Mouse (Mus musculus): ENCODE results near the gene Gm9945. TPM values are rescaled to one million over a fixed set of nuclear protein-coding genes. Genes with fewer than 3 reads are reported as not detected.

The Gm9945 gene
- polyA plus RNA-seq, 1 experiment from 2014 or later: not detected

GRCm38 (mm10) chr11:53443861-53444260 is 36.1 kb upstream of the Gm9945 start:
- no peaks in the 10 kb centered on the region for H3K4me1 ChIP-seq (replicated peaks; ENCODE audit: control insufficient read depth, insufficient read depth, low read length)
- H3K27ac ChIP-seq (ENCODE audit: low read depth): no peak overlapping the region
- H3K4me2 ChIP-seq (ENCODE audit: low read length): no peak overlapping the region
- ATAC-seq (replicated peaks; ENCODE audit: low FRiP score, low TSS enrichment, low read depth): no peak
- WGBS: 41% methylated on average over 6 of the region's 6 CpGs
- no peaks in the 10 kb centered on the region for H3K27me3 ChIP-seq (replicated peaks; ENCODE audit: control insufficient read depth, insufficient read depth, low read length)
- no peak overlapping the region for H3K9ac ChIP-seq (ENCODE audit: low read length)
- DNase-seq (ENCODE audit: low spot score): no peak
- no peaks in the 10 kb centered on the region for H3K36me3 ChIP-seq (ENCODE audit: control insufficient read depth, insufficient read depth, low read length)
- no peak overlapping the region for H3K4me3 ChIP-seq (ENCODE audit: low read depth, low read length)
- H3K9me3 ChIP-seq (ENCODE audit: control insufficient read depth, low read length): no peaks in the 10 kb centered on the region

- Histone ChIP-seq H3K4me3 (ENCODE audit: low read depth, low read length) (no peak overlapping the region), H3K9ac (ENCODE audit: low read length) (no peak overlapping the region), H3K27me3 (replicated peaks; ENCODE audit: control insufficient read depth, insufficient read depth, low read length) (no peaks in the 10 kb centered on the region), H3K9me3 (ENCODE audit: control insufficient read depth, low read length) (no peaks in the 10 kb centered on the region), H3K27ac (ENCODE audit: low read depth) (no peak overlapping the region), H3K4me1 (replicated peaks; ENCODE audit: control insufficient read depth, insufficient read depth, low read length) (no peaks in the 10 kb centered on the region; the same call in 1 of the 2 replicates), H3K4me2 (ENCODE audit: low read length) (no peak overlapping the region), H3K36me3 (ENCODE audit: control insufficient read depth, insufficient read depth, low read length) (no peaks in the 10 kb centered on the region)
- WGBS: 54% methylated on average over 13 of the region's 13 CpGs
- DNase-seq (ENCODE audit: low spot score): no peak
- ATAC-seq (replicated peaks; ENCODE audit: low FRiP score, low TSS enrichment, low read depth): no peak
Observed at GRCm38 (mm10) chr11:53445562-53445961, 34.4 kb upstream of the Gm9945 start.

DNA sequence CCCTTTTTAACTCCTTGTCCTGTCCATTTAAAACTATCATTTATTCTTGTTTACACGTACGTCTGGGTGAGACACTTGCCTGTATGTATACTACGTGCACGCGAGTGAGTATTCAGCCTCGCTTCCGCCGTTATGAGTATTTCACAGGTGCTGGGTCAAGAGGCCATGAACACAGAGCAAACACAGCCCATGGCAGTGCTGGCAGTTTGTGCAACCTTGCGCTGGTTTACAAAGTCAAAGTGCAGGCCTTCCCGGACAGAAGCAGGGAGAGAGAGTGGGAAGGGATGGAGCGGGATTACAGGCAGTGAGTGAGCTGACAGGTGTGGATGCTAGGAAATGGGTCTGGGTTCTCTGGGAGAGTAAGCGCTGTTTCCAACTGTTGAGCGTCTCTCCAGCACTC is 33.8 kb upstream of the Gm9945 start:
- WGBS: 64% methylated on average over 13 of the region's 13 CpGs
- no peaks in the 10 kb centered on the region for H3K27me3 ChIP-seq (replicated peaks; ENCODE audit: control insufficient read depth, insufficient read depth, low read length)
- H3K4me1 ChIP-seq (replicated peaks; ENCODE audit: control insufficient read depth, insufficient read depth, low read length): no peaks in the 10 kb centered on the region; the same call in 1 of the 2 replicates
- ATAC-seq (replicated peaks; ENCODE audit: low FRiP score, low TSS enrichment, low read depth) (no peak), DNase-seq (ENCODE audit: low spot score) (no peak)
- no peaks in the 10 kb centered on the region for H3K36me3 ChIP-seq (ENCODE audit: control insufficient read depth, insufficient read depth, low read length)
- H3K27ac ChIP-seq (ENCODE audit: low read depth): no peak overlapping the region
- H3K4me2 ChIP-seq (ENCODE audit: low read length): no peak overlapping the region
- H3K4me3 ChIP-seq (ENCODE audit: low read depth, low read length): no peak overlapping the region
- no peaks in the 10 kb centered on the region for H3K9me3 ChIP-seq (ENCODE audit: control insufficient read depth, low read length)
- H3K9ac ChIP-seq (ENCODE audit: low read length): no peak overlapping the region

GRCm38 (mm10) chr11:53447996-53448395 is 32.0 kb upstream of the Gm9945 start:
- no peaks in the 10 kb centered on the region; the same call in 1 of the 2 replicates for H3K4me1 ChIP-seq (replicated peaks; ENCODE audit: control insufficient read depth, insufficient read depth, low read length)
- DNase-seq (ENCODE audit: low spot score) (no peak), ATAC-seq (replicated peaks; ENCODE audit: low FRiP score, low TSS enrichment, low read depth) (no peak)
- no peaks in the 10 kb centered on the region for H3K27me3 ChIP-seq (replicated peaks; ENCODE audit: control insufficient read depth, insufficient read depth, low read length)
- no peaks in the 10 kb centered on the region for H3K9me3 ChIP-seq (ENCODE audit: control insufficient read depth, low read length)
- H3K4me3 ChIP-seq (ENCODE audit: low read depth, low read length): no peak overlapping the region
- H3K27ac ChIP-seq (ENCODE audit: low read depth): no peak overlapping the region
- no peak overlapping the region for H3K9ac ChIP-seq (ENCODE audit: low read length)
- 90% methylated on average over 8 of the region's 8 CpGs for WGBS
- H3K4me2 ChIP-seq (ENCODE audit: low read length): no peak overlapping the region
- no peaks in the 10 kb centered on the region for H3K36me3 ChIP-seq (ENCODE audit: control insufficient read depth, insufficient read depth, low read length)

DNA sequence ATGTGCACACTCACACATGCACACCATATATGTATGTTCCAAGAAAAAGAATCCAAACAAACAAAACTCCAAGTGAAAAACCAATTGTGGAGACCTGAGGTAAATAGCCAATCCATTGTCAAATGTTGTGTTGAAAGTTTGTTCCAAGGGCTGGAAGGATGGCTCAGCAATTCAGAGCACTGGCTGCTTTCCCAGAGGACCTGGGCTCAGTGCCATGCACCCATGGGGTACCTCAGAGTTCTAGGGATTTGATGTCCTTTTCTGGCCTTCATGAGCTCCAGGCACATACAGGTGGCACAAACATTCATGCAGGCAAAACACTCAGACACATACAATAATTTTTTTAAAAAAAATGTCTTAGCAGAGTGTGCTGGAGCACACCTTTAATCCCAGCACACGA is 31.4 kb upstream of the Gm9945 start:
- H3K36me3 ChIP-seq (ENCODE audit: control insufficient read depth, insufficient read depth, low read length): no peaks in the 10 kb centered on the region
- WGBS: 94% methylated on average over 1 of the region's 1 CpGs
- H3K4me3 ChIP-seq (ENCODE audit: low read depth, low read length): no peak overlapping the region
- H3K27me3 ChIP-seq (replicated peaks; ENCODE audit: control insufficient read depth, insufficient read depth, low read length): no peaks in the 10 kb centered on the region
- no peak overlapping the region for H3K4me2 ChIP-seq (ENCODE audit: low read length)
- H3K4me1 ChIP-seq (replicated peaks; ENCODE audit: control insufficient read depth, insufficient read depth, low read length): no peaks in the 10 kb centered on the region; the same call in 1 of the 2 replicates
- DNase-seq (ENCODE audit: low spot score) (no peak), ATAC-seq (replicated peaks; ENCODE audit: low FRiP score, low TSS enrichment, low read depth) (no peak)
- H3K9ac ChIP-seq (ENCODE audit: low read length): no peak overlapping the region
- H3K27ac ChIP-seq (ENCODE audit: low read depth): no peak overlapping the region
- no peaks in the 10 kb centered on the region for H3K9me3 ChIP-seq (ENCODE audit: control insufficient read depth, low read length)

GRCm38 (mm10) chr11:53450070-53450705 is 29.8 kb upstream of the Gm9945 start:
- no peak overlapping the region for H3K4me3 ChIP-seq (ENCODE audit: low read depth, low read length)
- WGBS: 41% methylated on average over 15 of the region's 15 CpGs
- ATAC-seq (replicated peaks; ENCODE audit: low FRiP score, low TSS enrichment, low read depth) (peak; percentile 38; the same call in 1 of the 2 replicates), DNase-seq (ENCODE audit: low spot score) (no peak)
- H3K27ac ChIP-seq (ENCODE audit: low read depth): 0 out of 2 replicates have a peak overlapping the region, but pooled peaks have one; percentile 16
- no peak overlapping the region for H3K9ac ChIP-seq (ENCODE audit: low read length)
- no peaks in the 10 kb centered on the region for H3K9me3 ChIP-seq (ENCODE audit: control insufficient read depth, low read length)
- H3K4me1 ChIP-seq (replicated peaks; ENCODE audit: control insufficient read depth, insufficient read depth, low read length): no peaks in the 10 kb centered on the region; the same call in 1 of the 2 replicates
- peak overlapping the region; percentile 11; the same call in 1 of the 2 replicates for H3K4me2 ChIP-seq (ENCODE audit: low read length)
- H3K27me3 ChIP-seq (replicated peaks; ENCODE audit: control insufficient read depth, insufficient read depth, low read length): no peaks in the 10 kb centered on the region
- H3K36me3 ChIP-seq (ENCODE audit: control insufficient read depth, insufficient read depth, low read length): no peaks in the 10 kb centered on the region

DNA sequence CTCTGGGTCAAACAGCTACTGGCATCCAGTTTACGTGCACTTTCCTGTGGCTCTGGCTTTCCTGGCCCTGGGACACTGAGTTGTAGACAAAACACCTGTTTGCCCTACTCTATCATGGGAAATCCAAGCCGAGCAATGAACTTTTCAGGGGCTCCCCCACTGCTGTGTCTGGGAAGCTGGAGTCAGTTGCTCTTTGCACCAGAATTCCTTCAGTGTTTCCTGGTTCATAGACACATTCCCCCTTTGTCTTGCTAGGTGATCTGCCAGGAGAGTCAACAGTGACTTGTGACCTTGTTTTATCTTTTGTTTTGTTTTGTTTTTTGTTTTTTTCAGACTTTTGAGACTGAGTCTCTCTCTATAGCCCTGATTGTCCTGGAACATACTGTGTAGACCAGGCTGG is 28.6 kb upstream of the Gm9945 start:
- 52% methylated on average over 2 of the region's 2 CpGs for WGBS
- Histone ChIP-seq H3K36me3 (ENCODE audit: control insufficient read depth, insufficient read depth, low read length) (no peaks in the 10 kb centered on the region), H3K9me3 (ENCODE audit: control insufficient read depth, low read length) (no peaks in the 10 kb centered on the region), H3K4me1 (replicated peaks; ENCODE audit: control insufficient read depth, insufficient read depth, low read length) (no peaks in the 10 kb centered on the region; the same call in 1 of the 2 replicates), H3K4me2 (ENCODE audit: low read length) (no peak overlapping the region), H3K27ac (ENCODE audit: low read depth) (no peak overlapping the region), H3K9ac (ENCODE audit: low read length) (no peak overlapping the region), H3K27me3 (replicated peaks; ENCODE audit: control insufficient read depth, insufficient read depth, low read length) (no peaks in the 10 kb centered on the region), H3K4me3 (ENCODE audit: low read depth, low read length) (no peak overlapping the region)
- no peak for DNase-seq (ENCODE audit: low spot score)
- no peak for ATAC-seq (replicated peaks; ENCODE audit: low FRiP score, low TSS enrichment, low read depth)

DNA sequence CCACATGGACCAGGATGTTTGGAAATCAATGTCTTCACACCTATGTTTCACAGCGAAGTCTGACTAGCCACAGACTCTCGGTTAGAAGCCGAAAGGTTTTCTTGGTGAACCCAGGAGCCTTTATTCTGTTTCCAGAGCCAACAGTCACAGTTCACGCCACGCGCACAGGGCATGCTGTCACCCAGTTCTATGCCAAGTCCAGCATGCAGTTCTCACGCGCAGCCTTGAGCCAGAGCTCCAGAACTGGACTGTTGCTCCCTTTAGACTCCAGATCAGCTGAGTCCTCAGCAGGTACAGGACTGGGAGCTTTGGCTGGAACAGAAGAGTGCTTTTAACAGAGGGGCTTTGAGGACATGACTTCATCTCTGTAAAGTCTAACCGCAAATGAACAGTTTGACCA is 27.6 kb upstream of the Gm9945 start:
- DNase-seq (ENCODE audit: low spot score) (no peak), ATAC-seq (replicated peaks; ENCODE audit: low FRiP score, low TSS enrichment, low read depth) (no peak)
- H3K9me3 ChIP-seq (ENCODE audit: control insufficient read depth, low read length): no peaks in the 10 kb centered on the region
- no peak overlapping the region for H3K4me2 ChIP-seq (ENCODE audit: low read length)
- H3K4me3 ChIP-seq (ENCODE audit: low read depth, low read length): no peak overlapping the region
- H3K36me3 ChIP-seq (ENCODE audit: control insufficient read depth, insufficient read depth, low read length): no peaks in the 10 kb centered on the region
- no peaks in the 10 kb centered on the region; the same call in 1 of the 2 replicates for H3K4me1 ChIP-seq (replicated peaks; ENCODE audit: control insufficient read depth, insufficient read depth, low read length)
- H3K27me3 ChIP-seq (replicated peaks; ENCODE audit: control insufficient read depth, insufficient read depth, low read length): peaks cover under 1% of the 10 kb centered on the region; the same call in 1 of the 2 replicates
- H3K9ac ChIP-seq (ENCODE audit: low read length): no peak overlapping the region
- WGBS: 96% methylated on average over 9 of the region's 9 CpGs
- H3K27ac ChIP-seq (ENCODE audit: low read depth): no peak overlapping the region

DNA sequence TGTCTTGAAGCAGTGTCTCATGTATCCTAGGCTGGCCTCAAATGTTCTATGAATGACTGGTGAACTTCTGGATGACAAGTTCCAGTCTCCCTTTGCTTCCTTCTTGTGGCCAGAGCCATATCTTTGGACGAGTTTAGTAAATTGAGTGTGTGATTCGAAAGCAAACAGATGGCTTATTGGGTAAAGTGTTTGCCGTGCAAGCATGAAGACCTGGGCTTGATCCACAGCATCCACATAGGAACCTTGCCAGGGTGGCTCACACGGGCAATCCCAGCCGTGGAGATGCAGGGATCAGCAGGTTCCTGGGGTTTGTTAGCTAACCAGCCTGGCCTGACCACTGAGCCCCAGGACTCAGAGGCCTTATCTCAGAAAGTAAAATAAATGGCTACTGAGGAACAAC is 26.9 kb upstream of the Gm9945 start:
- ATAC-seq (replicated peaks; ENCODE audit: low FRiP score, low TSS enrichment, low read depth): no peak
- Histone ChIP-seq H3K9me3 (ENCODE audit: control insufficient read depth, low read length) (no peaks in the 10 kb centered on the region), H3K36me3 (ENCODE audit: control insufficient read depth, insufficient read depth, low read length) (no peaks in the 10 kb centered on the region), H3K4me2 (ENCODE audit: low read length) (no peak overlapping the region), H3K27me3 (replicated peaks; ENCODE audit: control insufficient read depth, insufficient read depth, low read length) (peaks cover 7% of the 10 kb centered on the region), H3K4me1 (replicated peaks; ENCODE audit: control insufficient read depth, insufficient read depth, low read length) (no peaks in the 10 kb centered on the region; the same call in 1 of the 2 replicates), H3K4me3 (ENCODE audit: low read depth, low read length) (no peak overlapping the region), H3K9ac (ENCODE audit: low read length) (no peak overlapping the region), H3K27ac (ENCODE audit: low read depth) (no peak overlapping the region)
- 85% methylated on average over 5 of the region's 5 CpGs for WGBS
- DNase-seq (ENCODE audit: low spot score): no peak
